Mouse (Mus musculus): ENCODE results near the gene Serpinh1.

DNA sequence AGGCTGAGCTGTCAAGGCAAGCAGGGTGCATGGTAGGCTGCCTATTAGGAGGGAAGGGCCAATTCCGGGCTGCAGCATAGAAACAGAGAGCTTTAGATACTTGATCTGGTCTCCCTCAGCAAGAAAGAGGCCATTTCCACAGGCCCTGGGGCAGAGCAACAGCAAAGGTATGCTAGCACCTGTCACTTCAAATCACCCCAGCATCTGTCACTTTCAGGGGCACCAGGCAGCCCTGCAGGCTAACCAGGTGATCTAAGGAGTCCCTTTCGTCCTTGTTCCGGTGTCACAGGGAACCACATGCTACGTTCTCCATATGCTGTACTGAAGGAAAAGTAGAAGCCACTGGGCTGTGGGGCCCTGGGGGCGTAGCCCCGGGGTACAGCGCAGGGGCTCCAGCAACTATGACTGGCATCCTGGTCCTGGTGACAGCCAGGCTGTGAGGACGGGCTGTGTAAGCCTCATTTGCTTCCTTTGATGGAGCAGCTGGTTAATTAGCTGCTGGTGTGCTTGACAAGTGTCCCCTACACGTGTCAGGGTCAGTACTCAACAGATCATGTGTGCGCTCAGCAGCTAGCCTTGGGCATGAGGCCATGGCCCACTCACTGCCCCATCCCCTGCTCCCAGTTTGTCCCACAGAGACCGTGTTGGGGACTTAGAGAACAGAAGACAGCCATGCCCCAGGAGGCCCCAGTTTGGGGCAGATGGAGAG lies 43.0 kb upstream of the Serpinh1 start:
- TF ChIP-seq CTCF (IDR thresholded peaks at IDR 0.05; ENCODE audit: low read depth) (no peak), EP300 (IDR thresholded peaks at IDR 0.05; ENCODE audit: low read depth) (no peak)
